Mouse (Mus musculus) liver, embryonic 12.5 days (tissue): ENCODE results near the gene Cdk18. TPM values are rescaled to one million over a fixed set of nuclear protein-coding genes. Genes with fewer than 3 reads are reported as not detected.
A peak's percentile ranks its signal among the peaks of the same experiment; 100 is the strongest.

Experiments
- ATAC-seq: fragments of 200-750 bp; cut with Nextera tagmentation; 2 replicates; pipeline ENCODE4 v1.8.0; 2017; ENCODE audit warnings: moderate number of reproducible peaks, mild to moderate bottlenecking, moderate library complexity
- H3K27ac ChIP-seq: fragments of 300-500 bp; sonication (generic); 2 replicates; pipeline ENCODE4 v1.5.1; 2016; ENCODE audit warnings: mild to moderate bottlenecking
- H3K27me3 ChIP-seq: fragments of 300-500 bp; sonication (generic); replicated peaks from 2 replicates; pipeline ENCODE4 v1.6.1; 2016; ENCODE audit warnings: mild to moderate bottlenecking, moderate library complexity
- H3K36me3 ChIP-seq: fragments of 300-500 bp; sonication (generic); 2 replicates; pipeline ENCODE4 v1.6.1; 2016; ENCODE audit warnings: mild to moderate bottlenecking, moderate library complexity
- H3K4me1 ChIP-seq: fragments of 300-500 bp; sonication (generic); 2 replicates; pipeline ENCODE4 v1.6.1; 2016
- H3K4me2 ChIP-seq: fragments of 300-500 bp; sonication (generic); 2 replicates; pipeline ENCODE4 v1.6.1; 2016; ENCODE audit warnings: mild to moderate bottlenecking, moderate library complexity
- H3K4me3 ChIP-seq: fragments of 300-500 bp; sonication (generic); 2 replicates; pipeline ENCODE4 v1.5.1; 2016; ENCODE audit warnings: mild to moderate bottlenecking, moderate library complexity
- H3K9ac ChIP-seq: fragments of 300-500 bp; sonication (generic); 2 replicates; pipeline ENCODE4 v1.6.1; 2016; ENCODE audit warnings: mild to moderate bottlenecking, moderate library complexity
- H3K9me3 ChIP-seq: fragments of 300-500 bp; sonication (generic); replicated peaks from 2 replicates; pipeline ENCODE4 v1.6.1; 2016; ENCODE audit warnings: mild to moderate bottlenecking, moderate library complexity
- WGBS: fragments of 180-500 bp; shearing (Covaris S2); methylation state at CpG from one replicate; pipeline ENCODE4 v1.1.7; 2016; ENCODE audit not compliant: insufficient replicate concordance; 5-methylcytosine and 5-hydroxymethylcytosine counted together
- polyA plus RNA-seq: library from polyadenylated mRNA; unstranded; fragments of >200 nt; fragmentation: Nextera tagmentation; extraction: Ambion mirVana; gene quantifications from 2 replicates; pipeline ENCODE4 v1.2.1, GENCODE M21; 2016

The Cdk18 gene
- polyA plus RNA-seq, 1 experiment from 2014 or later: 2.7 TPM

- ATAC-seq: no peak
- H3K27me3 ChIP-seq: 0 out of 2 replicates have a peak, but pooled peaks cover 3% of the 10 kb centered on the region
- no peak overlapping the region for H3K27ac ChIP-seq
- no peak overlapping the region for H3K4me2 ChIP-seq
- H3K4me3 ChIP-seq: no peak overlapping the region
- no peaks in the 10 kb centered on the region for H3K36me3 ChIP-seq
- WGBS: 72% methylated on average over 7 of the region's 7 CpGs
- H3K9ac ChIP-seq: no peak overlapping the region
- peaks cover 34% of the 10 kb centered on the region for H3K4me1 ChIP-seq
- H3K9me3 ChIP-seq: no peaks in the 10 kb centered on the region
These were observed 11.2 kb downstream of the Cdk18 start for GRCm38 (mm10) chr1:132128311-132128710.

GRCm38 (mm10) chr1:132125803-132126405 is 13.6 kb downstream of the Cdk18 start:
- H3K27me3 ChIP-seq: no peaks in the 10 kb centered on the region
- H3K9me3 ChIP-seq: no peaks in the 10 kb centered on the region
- H3K9ac ChIP-seq: no peak overlapping the region
- H3K4me1 ChIP-seq: peaks cover 28% of the 10 kb centered on the region
- H3K4me2 ChIP-seq: no peak overlapping the region
- peak overlapping the region; percentile 32; the same call in 1 of the 2 replicates for H3K27ac ChIP-seq
- ATAC-seq: peak; percentile 59
- no peaks in the 10 kb centered on the region for H3K36me3 ChIP-seq
- 35% methylated on average over 6 of the region's 6 CpGs for WGBS
- H3K4me3 ChIP-seq: no peak overlapping the region

GRCm38 (mm10) chr1:132125249-132125648 is 14.2 kb downstream of the Cdk18 start:
- Histone ChIP-seq H3K27me3 (no peaks in the 10 kb centered on the region), H3K9me3 (no peaks in the 10 kb centered on the region), H3K27ac (no peak overlapping the region), H3K36me3 (no peaks in the 10 kb centered on the region), H3K4me1 (peaks cover 28% of the 10 kb centered on the region), H3K9ac (no peak overlapping the region), H3K4me3 (no peak overlapping the region), H3K4me2 (no peak overlapping the region)
- WGBS: 45% methylated on average over 4 of the region's 4 CpGs
- no peak for ATAC-seq

GRCm38 (mm10) chr1:132123420-132124014 is 16.0 kb downstream of the Cdk18 start:
- Histone ChIP-seq H3K4me2 (no peak overlapping the region), H3K9me3 (no peaks in the 10 kb centered on the region), H3K27ac (no peak overlapping the region), H3K4me1 (peaks cover 24% of the 10 kb centered on the region), H3K4me3 (no peak overlapping the region), H3K9ac (no peak overlapping the region), H3K27me3 (no peaks in the 10 kb centered on the region), H3K36me3 (no peaks in the 10 kb centered on the region)
- ATAC-seq: no peak
- WGBS: 67% methylated on average over 9 of the region's 9 CpGs

GRCm38 (mm10) chr1:132121895-132122294 is 17.6 kb downstream of the Cdk18 start:
- H3K4me1 ChIP-seq: peaks cover 17% of the 10 kb centered on the region
- no peaks in the 10 kb centered on the region for H3K9me3 ChIP-seq
- 65% methylated on average over 6 of the region's 6 CpGs for WGBS
- no peak overlapping the region for H3K4me3 ChIP-seq
- no peak overlapping the region for H3K9ac ChIP-seq
- H3K27me3 ChIP-seq: no peaks in the 10 kb centered on the region
- no peak for ATAC-seq
- H3K36me3 ChIP-seq: no peaks in the 10 kb centered on the region
- H3K4me2 ChIP-seq: no peak overlapping the region
- no peak overlapping the region for H3K27ac ChIP-seq

DNA sequence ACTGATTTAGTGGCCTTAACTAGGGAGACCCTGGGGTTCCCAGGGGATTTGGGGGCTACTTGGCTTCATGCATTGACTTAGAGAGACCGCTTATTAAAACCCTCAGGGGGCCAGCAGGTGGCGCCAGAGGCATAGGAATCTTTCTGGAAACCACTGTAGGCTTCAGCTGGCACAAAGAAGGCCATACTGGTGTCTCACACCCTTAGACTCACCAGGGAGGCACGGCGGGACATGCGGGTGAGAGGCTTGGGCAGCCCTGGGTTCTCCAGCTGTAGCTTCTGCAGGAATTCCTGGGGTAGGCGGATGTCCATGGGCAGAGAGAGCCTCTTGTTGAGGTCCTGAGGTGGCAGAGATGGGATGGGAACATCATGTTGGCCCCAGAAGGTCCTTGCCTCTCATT is 18.2 kb downstream of the Cdk18 start:
- Histone ChIP-seq H3K4me1 (peaks cover 12% of the 10 kb centered on the region), H3K27ac (no peak overlapping the region), H3K9ac (no peak overlapping the region), H3K9me3 (no peaks in the 10 kb centered on the region), H3K4me3 (no peak overlapping the region), H3K4me2 (no peak overlapping the region), H3K36me3 (no peaks in the 10 kb centered on the region), H3K27me3 (no peaks in the 10 kb centered on the region)
- no peak for ATAC-seq
- 28% methylated on average over 6 of the region's 6 CpGs for WGBS

DNA sequence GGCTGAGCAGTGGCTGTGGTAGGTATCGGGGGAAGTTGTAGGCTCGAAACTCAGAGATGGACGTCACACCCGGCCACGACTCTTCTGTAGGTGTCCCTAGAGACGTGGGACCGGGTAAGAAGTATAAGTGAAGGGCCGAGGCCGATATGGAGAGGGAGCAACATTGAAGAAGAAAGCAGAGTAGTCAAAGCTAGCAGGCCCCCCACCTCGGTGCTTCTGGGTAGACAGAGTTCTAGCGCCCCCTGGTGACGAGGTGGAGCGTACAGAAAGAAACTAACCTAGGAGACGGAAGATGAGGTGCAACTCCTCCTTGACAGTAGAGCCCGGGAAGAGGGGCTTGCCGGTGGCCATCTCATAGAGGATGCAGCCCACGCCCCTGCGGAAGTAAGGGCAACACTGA is 22.9 kb downstream of the Cdk18 start:
- Histone ChIP-seq H3K4me3 (no peak overlapping the region), H3K36me3 (no peaks in the 10 kb centered on the region), H3K27me3 (no peaks in the 10 kb centered on the region), H3K9me3 (no peaks in the 10 kb centered on the region), H3K9ac (no peak overlapping the region), H3K27ac (no peak overlapping the region), H3K4me2 (no peak overlapping the region), H3K4me1 (no peaks in the 10 kb centered on the region)
- no peak for ATAC-seq
- WGBS: 26% methylated on average over 18 of the region's 18 CpGs

GRCm38 (mm10) chr1:132113098-132113497 is 26.4 kb downstream of the Cdk18 start:
- no peak overlapping the region for H3K27ac ChIP-seq
- no peaks in the 10 kb centered on the region for H3K4me1 ChIP-seq
- H3K36me3 ChIP-seq: no peaks in the 10 kb centered on the region
- no peak overlapping the region for H3K4me2 ChIP-seq
- H3K9me3 ChIP-seq: no peaks in the 10 kb centered on the region
- H3K4me3 ChIP-seq: no peak overlapping the region
- peaks cover 6% of the 10 kb centered on the region; the same call in 1 of the 2 replicates for H3K27me3 ChIP-seq
- no peak for ATAC-seq
- no peak overlapping the region for H3K9ac ChIP-seq
- WGBS: 41% methylated on average over 3 of the region's 3 CpGs

DNA sequence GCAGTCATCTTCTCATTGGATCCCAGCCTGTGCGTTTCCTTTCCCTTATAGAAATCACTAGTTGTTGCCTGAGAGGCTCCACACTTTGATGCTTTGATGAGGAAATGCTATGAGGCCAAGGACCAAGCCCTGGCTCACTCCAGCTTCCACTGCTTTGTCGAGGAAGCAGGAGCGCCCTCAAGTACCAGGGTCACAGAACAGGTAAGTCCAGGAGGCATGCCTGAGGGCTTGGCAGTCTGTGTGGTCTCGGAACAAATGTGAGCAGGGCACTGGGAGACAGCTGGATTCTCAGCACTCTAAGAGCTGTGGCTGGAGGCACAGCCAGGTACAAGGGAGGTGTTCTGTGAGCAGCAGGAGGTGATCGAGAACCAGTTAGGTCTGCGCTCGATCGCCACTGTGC is 27.1 kb downstream of the Cdk18 start:
- H3K27me3 ChIP-seq: peaks cover 6% of the 10 kb centered on the region; the same call in 1 of the 2 replicates
- H3K36me3 ChIP-seq: no peaks in the 10 kb centered on the region
- H3K4me2 ChIP-seq: no peak overlapping the region
- no peak for ATAC-seq
- no peaks in the 10 kb centered on the region for H3K9me3 ChIP-seq
- H3K4me3 ChIP-seq: no peak overlapping the region
- WGBS: 76% methylated on average over 8 of the region's 8 CpGs
- H3K4me1 ChIP-seq: no peaks in the 10 kb centered on the region
- no peak overlapping the region for H3K27ac ChIP-seq
- no peak overlapping the region for H3K9ac ChIP-seq

GRCm38 (mm10) chr1:132111411-132111810 is 28.1 kb downstream of the Cdk18 start:
- Histone ChIP-seq H3K27me3 (peaks cover 6% of the 10 kb centered on the region; the same call in 1 of the 2 replicates), H3K9me3 (no peaks in the 10 kb centered on the region), H3K36me3 (no peaks in the 10 kb centered on the region), H3K9ac (no peak overlapping the region), H3K27ac (no peak overlapping the region), H3K4me1 (no peaks in the 10 kb centered on the region), H3K4me3 (no peak overlapping the region), H3K4me2 (no peak overlapping the region)
- ATAC-seq: no peak
- WGBS: 50% methylated on average over 1 of the region's 1 CpGs

DNA sequence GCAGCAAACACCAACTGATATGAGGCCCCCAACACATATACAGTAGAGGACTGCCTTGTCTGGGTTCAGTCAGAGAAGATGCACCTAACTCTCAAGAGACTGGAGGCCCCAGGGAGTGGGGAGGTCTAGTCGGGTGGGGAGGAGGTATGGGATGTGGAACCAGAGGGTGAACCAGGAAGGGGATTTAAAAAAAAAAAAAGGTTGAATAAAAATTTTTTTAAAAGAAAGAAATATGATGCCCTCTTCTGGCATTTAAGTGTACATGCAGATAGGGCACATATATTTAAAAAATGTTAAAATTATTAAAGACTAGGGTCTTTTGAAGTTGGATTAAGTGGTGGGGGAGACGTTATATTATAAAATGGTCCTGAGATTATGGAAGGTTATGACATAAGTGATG is 30.1 kb downstream of the Cdk18 start:
- Histone ChIP-seq H3K4me2 (no peak overlapping the region), H3K36me3 (no peaks in the 10 kb centered on the region), H3K27ac (no peak overlapping the region), H3K4me1 (no peaks in the 10 kb centered on the region), H3K4me3 (no peak overlapping the region), H3K9ac (no peak overlapping the region), H3K9me3 (no peaks in the 10 kb centered on the region), H3K27me3 (peaks cover 6% of the 10 kb centered on the region; the same call in 1 of the 2 replicates)
- ATAC-seq: no peak
- WGBS: 44% methylated on average over 2 of the region's 2 CpGs

GRCm38 (mm10) chr1:132104353-132104752 is 35.1 kb downstream of the Cdk18 start:
- peaks cover 10% of the 10 kb centered on the region for H3K4me1 ChIP-seq
- H3K4me3 ChIP-seq: no peak overlapping the region
- 61% methylated on average over 14 of the region's 14 CpGs for WGBS
- no peaks in the 10 kb centered on the region for H3K9me3 ChIP-seq
- ATAC-seq: no peak
- no peaks in the 10 kb centered on the region for H3K27me3 ChIP-seq
- H3K36me3 ChIP-seq: no peaks in the 10 kb centered on the region
- no peak overlapping the region for H3K27ac ChIP-seq
- no peak overlapping the region for H3K9ac ChIP-seq
- no peak overlapping the region for H3K4me2 ChIP-seq
